Mouse (Mus musculus) skeletal muscle tissue, postnatal 0 days (tissue): ENCODE results near the gene Sprr2e. TPM values are rescaled to one million over a fixed set of nuclear protein-coding genes. Genes with fewer than 3 reads are reported as not detected.

Experiments
- polyA plus RNA-seq: library from polyadenylated mRNA; unstranded; fragments of >200 nt; fragmentation: Nextera tagmentation; extraction: Ambion mirVana; gene quantifications from 2 replicates; pipeline ENCODE4 v1.2.1, GENCODE M21; 2015

Gene Sprr2e
- polyA plus RNA-seq: not detected in 2 replicates

DNA sequence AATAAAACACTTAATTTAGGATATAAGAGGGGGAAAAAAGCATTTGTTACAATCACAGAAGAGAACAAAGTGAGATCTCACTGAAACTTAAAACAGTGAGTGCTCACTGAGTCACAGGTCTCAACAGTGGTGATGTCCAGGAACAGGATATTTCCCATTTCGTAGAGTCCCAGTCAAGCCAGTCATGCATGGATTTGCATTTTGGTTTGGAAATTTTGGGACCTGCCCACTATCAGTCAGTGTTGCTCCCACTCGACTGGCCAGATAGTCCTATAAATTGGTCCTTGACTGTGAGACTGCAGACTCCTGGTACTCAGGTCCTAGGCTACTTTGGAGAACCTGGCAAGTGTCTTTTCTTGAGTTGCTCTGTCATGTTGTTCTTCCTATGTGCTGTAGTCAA, at the start of gene Sprr2e:
Sprr2e (plus strand) TSS at position 301 of the 400 bp plus-strand sequence.

DNA sequence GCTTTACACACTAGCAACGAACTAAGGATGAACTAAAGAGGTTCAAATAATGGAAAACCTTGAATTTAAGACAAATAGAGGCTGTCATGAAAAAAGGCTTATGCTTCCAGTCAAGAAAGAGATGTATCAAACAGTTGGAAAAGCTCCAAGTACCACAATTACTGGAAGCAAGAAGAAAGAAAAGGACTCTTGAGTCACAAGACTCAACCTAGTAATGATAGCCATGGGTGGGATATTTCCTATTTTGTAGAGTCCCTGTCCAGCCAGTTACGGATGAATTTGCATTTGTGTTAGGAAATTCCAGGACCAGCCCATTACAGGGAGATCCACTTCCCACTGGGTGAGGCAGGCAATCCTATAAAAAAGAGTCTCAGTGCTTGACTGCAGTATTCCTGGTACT, 35.6 kb upstream of the Sprr2e start, which contains the start of gene Sprr2b:
Sprr2b (plus strand) TSS at position 301 of the 400 bp plus-strand sequence.

DNA sequence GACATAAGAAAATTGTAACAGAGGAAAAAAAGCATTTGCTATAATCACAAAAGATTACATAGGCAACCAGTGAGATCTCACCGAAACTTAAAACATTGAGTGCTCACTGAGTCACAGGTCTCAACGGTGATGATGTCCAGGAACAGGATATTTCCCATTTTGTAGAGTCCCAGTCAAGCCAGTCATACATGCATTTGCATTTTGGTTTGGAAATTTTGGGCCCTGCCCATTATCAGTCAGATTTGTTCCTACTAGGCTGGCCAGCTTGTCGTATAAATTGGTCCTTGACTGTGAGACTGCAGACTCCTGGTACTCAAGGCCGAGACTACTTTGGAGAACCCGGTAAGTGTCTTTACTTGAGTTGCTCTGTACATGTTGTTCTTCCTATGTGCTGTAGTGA, 13.1 kb upstream of the Sprr2e start, which contains the start of gene Sprr2d:
Sprr2d (plus strand) TSS at position 301 of the 400 bp plus-strand sequence.

DNA sequence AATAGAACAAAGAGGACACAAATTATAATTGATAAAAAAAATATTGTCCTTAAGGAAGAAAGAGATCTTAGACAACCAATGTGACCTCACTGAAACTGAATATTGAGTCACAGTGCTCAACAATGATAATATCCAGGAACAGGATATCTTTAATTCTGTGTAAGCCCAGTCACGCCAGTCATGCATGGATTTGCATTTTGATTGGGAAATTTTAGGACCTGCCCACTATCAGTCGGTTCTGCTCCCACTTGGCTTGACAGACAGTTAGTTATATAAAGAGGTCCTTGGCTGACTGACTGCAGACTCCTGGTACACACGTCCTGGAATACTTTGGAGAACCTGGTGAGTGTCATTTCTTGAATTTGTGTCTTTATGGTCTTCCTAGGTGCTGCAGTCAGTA, 12.9 kb downstream of the Sprr2e start, which contains the start of gene Sprr2f:
Sprr2f (plus strand) TSS at position 301 of the 400 bp plus-strand sequence.

DNA sequence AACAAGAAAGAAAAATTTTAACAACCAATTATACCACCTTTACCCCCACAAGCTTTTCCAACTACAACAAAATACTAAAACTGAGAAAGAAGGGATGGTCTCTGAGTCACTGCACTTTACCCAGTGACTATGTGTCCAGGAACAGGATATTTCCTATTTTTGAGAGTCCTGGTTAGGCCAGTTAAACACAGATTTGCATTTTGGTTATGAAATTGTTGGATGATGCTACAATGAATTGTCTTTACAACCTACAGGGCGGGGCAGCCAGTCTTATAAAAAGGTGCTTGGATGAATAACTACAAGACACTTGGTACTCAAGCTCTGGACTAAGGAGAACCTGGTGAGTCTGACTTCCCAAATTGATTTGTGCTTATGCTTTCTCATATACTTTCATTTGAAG, 33.4 kb downstream of the Sprr2e start, which contains the start of gene Sprr2h:
Sprr2h (plus strand) TSS at position 301 of the 400 bp plus-strand sequence.

Other genes starting within 250 kb of the Sprr2e start
- not detected in 2 replicates for gene Prr9, start 228.2 kb upstream of the Sprr2e start, polyA plus RNA-seq
- not detected in 2 replicates for gene Lelp1, start 209.4 kb upstream of the Sprr2e start, polyA plus RNA-seq
- not detected in 2 replicates for gene Sprr2a1, start 136.3 kb upstream of the Sprr2e start, polyA plus RNA-seq
- 0.35 and 8.7 TPM in 2 replicates for gene Sprr2a2, start 136.2 kb upstream of the Sprr2e start, polyA plus RNA-seq
- 0.76 TPM in 1 of 2 replicates, not detected in the other for gene Sprr2a3, start 66.7 kb upstream of the Sprr2e start, polyA plus RNA-seq
- not detected in 2 replicates for gene Sprr2b, start 35.5 kb upstream of the Sprr2e start, polyA plus RNA-seq
- 1.0 TPM in 1 of 2 replicates, not detected in the other for gene Sprr2d, start 13.0 kb upstream of the Sprr2e start, polyA plus RNA-seq
- not detected in 2 replicates for gene Sprr2f, start 13.0 kb downstream of the Sprr2e start, polyA plus RNA-seq
- 0.84 TPM in 1 of 2 replicates, not detected in the other for gene Sprr2h, start 33.5 kb downstream of the Sprr2e start, polyA plus RNA-seq
- not detected in 2 replicates for gene Sprr2i, start 55.8 kb downstream of the Sprr2e start, polyA plus RNA-seq
- not detected in 2 replicates for gene Sprr2j-ps, start 65.9 kb downstream of the Sprr2e start, polyA plus RNA-seq
- gene Gm9774, start 77.3 kb downstream of the Sprr2e start, polyA plus RNA-seq: 8.4 and 11.3 TPM in 2 replicates
- gene Sprr2k, start 80.4 kb downstream of the Sprr2e start, polyA plus RNA-seq: not detected in 2 replicates
- gene Sprr1b, start 86.6 kb downstream of the Sprr2e start, polyA plus RNA-seq: 2.6 TPM in 1 of 2 replicates, not detected in the other
- not detected in 2 replicates for gene Sprr3, start 106.6 kb downstream of the Sprr2e start, polyA plus RNA-seq
- not detected in 2 replicates for gene Sprr1a, start 133.8 kb downstream of the Sprr2e start, polyA plus RNA-seq
- not detected in 2 replicates for gene Sprr4, start 148.3 kb downstream of the Sprr2e start, polyA plus RNA-seq
- not detected in 2 replicates for gene 2310046K23Rik, start 182.4 kb downstream of the Sprr2e start, polyA plus RNA-seq
- 4.4 TPM in 1 of 2 replicates, not detected in the other for gene Ivl, start 221.6 kb downstream of the Sprr2e start, polyA plus RNA-seq
- gene Smcp, start 236.9 kb downstream of the Sprr2e start, polyA plus RNA-seq: not detected in 2 replicates